Mouse (Mus musculus) frontal cortex, postnatal 36 days (tissue): ENCODE measurements around the gene Tmem29.
"Not testable (repeated sequence)": the region's sequence is repeated elsewhere in the genome, so short reads cannot be mapped to it uniquely, and the experiment has no call there.

Source experiments
- DNase-seq, 2 experiments: peaks; one replicate each; pipeline ENCODE4 v3.0.0; 2022; ENCODE audit warnings: low spot score in 2 of 2

Gene Tmem29

GRCm38 (mm10) chrX:150458766-150459350 is at the start of gene Tmem29:
Gene Tmem29, minus strand, starts transcription at chrX:150459154.
- peak; percentile 86 to 92 for DNase-seq

- no peak for DNase-seq
These were observed 49.7 kb upstream of the Tmem29 start for GRCm38 (mm10) chrX:150508696-150509095.

- not testable (repeated sequence) for DNase-seq
These were observed 28.9 kb upstream of the Tmem29 start for GRCm38 (mm10) chrX:150487811-150488210.

GRCm38 (mm10) chrX:150486314-150487030 is 27.5 kb upstream of the Tmem29 start:
- DNase-seq = not testable (repeated sequence)

- peak; percentile 89 to 90 for DNase-seq
These were observed 19.2 kb upstream of the Tmem29 start for GRCm38 (mm10) chrX:150477854-150478780.

- DNase-seq = no peak
These were observed 12.5 kb upstream of the Tmem29 start for GRCm38 (mm10) chrX:150471416-150471815.

GRCm38 (mm10) chrX:150468266-150468665 is 9.3 kb upstream of the Tmem29 start:
- DNase-seq = no peak

GRCm38 (mm10) chrX:150466817-150467216 is 7.9 kb upstream of the Tmem29 start:
- not testable (repeated sequence) for DNase-seq

- DNase-seq = no peak
These were observed 1.2 kb upstream of the Tmem29 start for GRCm38 (mm10) chrX:150460143-150460542.

- DNase-seq = no peak
These were observed 515 bp upstream of the Tmem29 start for GRCm38 (mm10) chrX:150459411-150459927.

GRCm38 (mm10) chrX:150458136-150458535 is 818 bp downstream of the Tmem29 start:
- DNase-seq = no peak

- peak; percentile 75 to 86 for DNase-seq
These were observed 18.2 kb downstream of the Tmem29 start for GRCm38 (mm10) chrX:150440505-150441338.

GRCm38 (mm10) chrX:150436373-150436772 is 22.6 kb downstream of the Tmem29 start:
- DNase-seq = no peak

- no peak for DNase-seq
These were observed 23.6 kb downstream of the Tmem29 start for GRCm38 (mm10) chrX:150435367-150435766.

GRCm38 (mm10) chrX:150413505-150413904 is 45.4 kb downstream of the Tmem29 start:
- DNase-seq = no peak
